Comparison of ENCODE assay signal across 10 mouse cellular contexts in genomic region chr4:120223805-120224204, GRCm38 (mm10).
A peak's percentile ranks its signal among the peaks of the same experiment; 100 is the strongest.
DNase-seq lines count a peak whose midpoint lies in the region; ATAC-seq lines count a peak whose summit lies in the region.
"Had no signal": no experiment of that assay in that cellular context is flagged by ENCODE, and none has a peak within 500 bp of the region (broad histone marks: within the 10 kb centered on the region; RNA-seq: fewer than 3 reads in every experiment).

No protein-coding gene starts in this region.

- no peak overlapping the region for H3K9ac ChIP-seq in heart, embryonic 12.5 days
- H3K9ac ChIP-seq: hindbrain, embryonic 15.5 days; limb, embryonic 13.5 days had no signal

- H3K27ac ChIP-seq in heart, embryonic 12.5 days (ENCODE audit: poor library complexity, severe bottlenecking) = no peak overlapping the region
- H3K27ac ChIP-seq: hindbrain, embryonic 15.5 days; limb, embryonic 13.5 days had no signal

- peaks cover 16% of the 10 kb centered on the region for H3K4me1 ChIP-seq in heart, embryonic 12.5 days (replicated peaks)

- H3K36me3 ChIP-seq in heart, embryonic 12.5 days = no peaks in the 10 kb centered on the region
- H3K36me3 ChIP-seq: hindbrain, embryonic 15.5 days; limb, embryonic 13.5 days had no signal

- H3K9me3 ChIP-seq in heart, embryonic 12.5 days (replicated peaks) = no peaks in the 10 kb centered on the region
- H3K9me3 ChIP-seq: hindbrain, embryonic 15.5 days; limb, embryonic 13.5 days had no signal

- H3K4me3 ChIP-seq in heart, embryonic 12.5 days = no peak overlapping the region
- H3K4me3 ChIP-seq: hindbrain, embryonic 15.5 days; limb, embryonic 13.5 days had no signal

- ATAC-seq in heart, embryonic 12.5 days (ENCODE audit: insufficient number of reproducible peaks, low FRiP score) = no peak
- no peak for ATAC-seq in erythroblast, adult 5-6 weeks (replicated peaks; ENCODE audit: low FRiP score, poor library complexity, severe bottlenecking)

- DNase-seq in heart, adult 11 months = peak; percentile 96
- DNase-seq in brain, adult 2 months (ENCODE audit: low read depth, low spot score) = peak; percentile 66
- peak; percentile 43 for DNase-seq in heart, adult 8-10 months (ENCODE audit: low spot score)
- DNase-seq in lung, postnatal 25 days (ENCODE audit: low spot score) = peak; percentile 64
- no peak for DNase-seq in layer of hippocampus, adult 8-10 months (ENCODE audit: low spot score in 2 of 2)
- DNase-seq in adrenal gland, adult 8-10 months = no peak

- H3K27me3 ChIP-seq in heart, embryonic 12.5 days (replicated peaks) = peaks cover 19% of the 10 kb centered on the region; the same call in 1 of the 2 replicates
- H3K27me3 ChIP-seq: hindbrain, embryonic 15.5 days; limb, embryonic 13.5 days had no signal

- no peak overlapping the region for H3K4me2 ChIP-seq in heart, embryonic 12.5 days
- H3K4me2 ChIP-seq: hindbrain, embryonic 15.5 days; limb, embryonic 13.5 days had no signal

- 69% methylated on average over 6 of the region's 6 CpGs for WGBS in heart, embryonic 12.5 days

Comparison
In these comparisons a context has a peak if more than half of its experiments do, and no peak if none do; other contexts are left out.
1. DNase-seq: peak in heart, adult 11 months (single experiment), brain, adult 2 months (single experiment), heart, adult 8-10 months (single experiment) and lung, postnatal 25 days (single experiment); none in layer of hippocampus, adult 8-10 months (0 of 2) and adrenal gland, adult 8-10 months (single experiment).